Mouse (Mus musculus) cerebellum, adult 18-20 months (tissue): Measurements from ENCODE around the gene Tgfb3.
A peak's percentile ranks its signal among the peaks of the same experiment; 100 is the strongest.

Experiments used
- DNase-seq, 2 experiments: peaks; one replicate each; pipeline ENCODE4 v3.0.0; 2021

Gene Tgfb3

GRCm38 (mm10) chr12:86078553-86079201 lies at the start of gene Tgfb3:
Gene Tgfb3 (minus strand): TSS chr12:86079041.
- peak; percentile 44 to 61 for DNase-seq

- no peak for DNase-seq
Measured at GRCm38 (mm10) chr12:86128122-86128521, 49.3 kb upstream of the Tgfb3 start.

DNA sequence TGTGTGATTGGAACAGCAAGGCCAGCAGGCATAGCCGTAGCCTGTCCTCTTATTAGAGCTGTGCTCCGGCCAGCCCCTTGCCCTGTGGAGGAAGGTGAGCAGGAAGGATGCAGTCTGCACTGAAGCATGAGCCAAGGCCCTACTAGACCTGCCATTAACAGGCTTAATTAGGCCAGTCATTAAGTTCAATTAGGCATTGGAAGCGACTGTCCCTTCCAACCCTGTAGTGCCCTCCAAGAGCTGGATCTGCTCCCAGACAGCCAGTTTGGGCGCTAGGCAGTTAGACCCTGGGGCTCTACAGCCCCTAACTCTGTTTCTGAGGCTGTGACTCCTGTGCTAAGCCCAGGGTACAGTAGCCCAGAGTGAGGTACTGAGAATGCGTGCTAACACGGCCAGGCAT lies 45.2 kb upstream of the Tgfb3 start:
- no peak for DNase-seq

DNA sequence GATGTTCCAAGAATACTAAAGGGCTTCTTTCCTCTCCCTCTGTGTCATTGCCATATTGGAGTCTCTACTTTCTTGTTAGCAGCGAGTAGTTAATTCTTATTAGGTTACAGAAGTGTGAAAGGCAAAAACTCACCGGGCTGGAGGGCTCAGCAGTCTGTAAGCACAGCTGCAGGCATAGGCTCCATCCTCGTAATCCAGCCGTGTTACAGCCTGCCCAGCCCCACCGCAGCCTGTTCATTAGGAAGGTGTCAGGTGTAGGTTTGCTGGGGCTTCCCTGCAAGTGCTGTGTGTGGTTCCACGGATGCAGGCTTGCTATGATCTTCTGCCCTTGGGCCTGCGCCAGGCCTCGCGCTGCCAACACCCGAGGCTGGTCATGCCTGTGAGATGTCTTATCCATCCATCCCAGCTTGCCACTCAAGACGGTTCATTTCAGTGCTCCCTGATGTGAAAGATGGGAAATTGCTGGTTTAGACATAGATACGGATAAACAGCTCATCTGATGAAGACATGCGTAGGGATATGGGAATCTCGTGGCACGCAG lies 37.5 kb upstream of the Tgfb3 start:
- peak in 1 of 2 experiments; percentile 27 for DNase-seq

DNA sequence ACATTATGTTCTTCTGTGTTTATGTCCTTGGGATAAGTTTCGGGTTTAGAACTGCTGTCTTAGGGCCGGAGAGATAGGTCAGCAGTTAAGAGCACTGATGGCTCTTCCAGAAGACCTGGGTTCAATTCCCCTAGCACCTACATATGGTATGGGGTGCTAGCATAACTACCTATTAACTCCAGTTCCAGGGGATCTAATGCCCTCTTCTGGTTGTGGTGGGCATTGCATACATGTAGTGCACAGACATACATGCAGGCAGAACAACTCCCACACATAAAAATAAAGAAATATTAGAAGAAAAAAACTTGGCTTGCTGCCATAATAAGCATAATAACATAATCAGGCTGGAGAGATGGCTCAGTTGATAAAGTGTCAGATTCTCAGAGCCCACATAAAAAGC lies 31.8 kb upstream of the Tgfb3 start:
- no peak for DNase-seq

DNA sequence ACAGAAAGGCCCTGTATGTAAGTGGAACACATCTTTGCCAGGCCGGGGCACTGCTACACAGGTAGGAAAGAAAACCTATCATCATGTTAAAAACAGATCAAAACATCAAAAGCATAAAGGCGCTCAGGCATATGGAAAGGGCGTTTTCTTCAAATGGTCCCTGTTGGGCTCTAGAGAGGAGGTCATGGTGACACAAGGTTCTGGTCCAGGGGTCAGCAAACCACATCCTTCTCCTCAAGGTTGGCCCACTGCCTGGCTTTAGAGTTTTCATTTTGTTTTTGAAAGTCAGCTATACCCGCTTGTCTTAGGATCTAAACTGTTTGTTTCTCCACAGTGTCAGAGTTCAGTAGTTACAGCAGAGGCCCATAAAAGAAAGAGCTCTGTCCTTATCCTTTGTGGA lies 30.7 kb upstream of the Tgfb3 start:
- no peak for DNase-seq

GRCm38 (mm10) chr12:86107645-86108044 lies 28.8 kb upstream of the Tgfb3 start:
- DNase-seq, result no peak

DNA sequence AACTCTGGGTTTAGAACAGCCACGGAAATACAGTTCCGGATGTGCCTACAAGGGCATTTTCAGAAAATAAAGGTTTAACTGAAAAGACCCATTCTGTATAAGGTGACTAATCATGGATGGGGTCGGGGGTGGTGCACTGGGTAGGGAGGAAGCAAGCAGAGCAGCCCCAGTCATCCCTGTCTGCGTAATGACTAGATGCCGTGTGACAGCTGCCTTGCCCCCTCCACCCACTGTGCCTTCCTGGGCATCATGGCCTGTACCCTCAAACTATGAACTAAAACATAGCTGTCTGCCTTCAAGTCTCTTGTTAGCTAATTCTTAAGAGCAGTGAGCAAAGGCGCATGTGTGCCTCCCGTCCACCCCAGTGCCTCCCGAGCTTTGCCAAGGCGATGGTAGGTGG lies 27.2 kb upstream of the Tgfb3 start:
- no peak for DNase-seq

GRCm38 (mm10) chr12:86105546-86105945 lies 26.7 kb upstream of the Tgfb3 start:
- no peak for DNase-seq

GRCm38 (mm10) chr12:86104297-86104696 lies 25.5 kb upstream of the Tgfb3 start:
- no peak for DNase-seq

GRCm38 (mm10) chr12:86103852-86104251 lies 25.0 kb upstream of the Tgfb3 start:
- DNase-seq, result no peak

GRCm38 (mm10) chr12:86103391-86103790 lies 24.6 kb upstream of the Tgfb3 start:
- DNase-seq, result peak in 1 of 2 experiments; percentile 33

DNA sequence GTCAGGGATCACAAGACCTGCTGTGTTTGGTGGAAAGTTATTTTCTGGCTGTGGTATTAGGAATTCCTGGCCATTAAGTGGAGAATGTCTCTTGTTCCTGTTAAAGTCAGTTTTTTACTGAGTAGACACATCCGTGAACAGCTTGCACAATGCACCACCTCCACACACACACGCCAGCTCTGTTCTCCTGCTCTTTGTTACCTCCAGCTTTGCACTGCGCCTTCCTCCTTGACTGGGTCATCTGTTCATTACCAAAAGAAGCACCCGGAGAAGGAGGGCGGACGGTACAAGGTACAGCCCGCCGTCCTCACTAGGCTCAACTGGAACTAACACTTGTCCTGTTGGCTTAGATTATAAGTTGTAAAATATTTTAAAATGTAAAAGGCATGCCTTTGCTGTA lies 23.8 kb upstream of the Tgfb3 start:
- no peak for DNase-seq

DNA sequence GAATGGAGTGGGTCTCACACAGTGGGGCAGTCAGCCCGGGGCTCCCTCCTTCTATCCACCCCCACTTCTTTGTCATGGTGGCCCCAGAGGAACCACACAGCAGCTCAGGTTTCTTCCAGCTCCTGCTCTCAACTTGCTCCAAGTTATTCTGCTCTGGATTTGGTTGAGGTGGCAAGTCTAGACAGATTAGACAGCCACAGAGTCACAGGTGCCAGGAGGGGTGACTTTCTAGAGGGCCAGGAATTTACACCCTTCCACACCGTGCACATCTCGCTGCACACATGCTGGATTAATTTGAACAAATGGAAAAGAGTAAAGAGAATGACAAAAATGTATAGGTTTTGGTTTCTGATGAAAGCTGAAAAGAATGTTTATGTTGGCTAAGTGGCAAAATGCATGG lies 21.9 kb upstream of the Tgfb3 start:
- no peak for DNase-seq

GRCm38 (mm10) chr12:86097781-86098180 lies 18.9 kb upstream of the Tgfb3 start:
- DNase-seq, result no peak

DNA sequence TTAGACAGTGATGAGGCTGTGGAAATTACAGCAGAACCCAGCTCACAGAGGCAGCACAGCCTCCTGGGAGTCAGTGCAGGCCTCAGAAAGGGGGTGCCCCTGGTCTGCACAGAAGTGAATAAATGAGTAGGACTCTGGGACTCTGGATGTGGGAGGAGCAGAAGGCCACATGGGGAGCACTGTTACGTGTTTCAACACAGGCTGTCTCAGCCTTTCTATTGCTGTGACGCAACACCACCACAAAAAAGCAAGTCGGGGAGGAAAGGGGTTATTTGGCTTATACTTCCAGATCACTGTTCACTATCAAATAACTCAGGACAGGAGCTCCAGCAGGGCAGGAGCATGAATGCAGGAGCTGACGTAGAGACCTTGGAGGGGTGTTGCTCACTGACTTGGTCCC lies 17.0 kb upstream of the Tgfb3 start:
- DNase-seq, result no peak

GRCm38 (mm10) chr12:86094075-86094474 lies 15.2 kb upstream of the Tgfb3 start:
- DNase-seq, result no peak

- peak; percentile 66 to 69 for DNase-seq
Measured at GRCm38 (mm10) chr12:86091601-86092132, 12.8 kb upstream of the Tgfb3 start.

- DNase-seq, result no peak
Measured at GRCm38 (mm10) chr12:86090764-86091163, 11.9 kb upstream of the Tgfb3 start.

DNA sequence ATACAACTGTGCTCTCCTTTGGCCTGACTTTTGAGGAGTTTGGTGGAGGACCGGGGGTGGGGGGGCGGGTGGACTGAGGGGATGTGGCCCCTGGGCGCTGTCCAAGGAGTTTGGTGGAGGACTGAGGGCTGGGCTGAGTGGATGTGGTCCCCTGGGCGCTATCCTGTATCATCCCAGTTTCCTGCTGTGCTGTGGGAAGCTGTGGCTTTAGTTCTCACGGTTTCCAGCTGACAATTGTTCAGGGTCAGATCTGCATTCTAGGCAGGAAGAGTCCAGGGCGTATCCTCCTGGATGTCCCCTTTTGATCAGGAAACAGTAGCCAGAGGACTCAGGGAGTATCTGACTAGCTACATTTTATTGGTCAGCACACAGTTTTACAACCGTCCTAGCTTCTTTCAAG lies 9.2 kb upstream of the Tgfb3 start:
- DNase-seq, result no peak

DNA sequence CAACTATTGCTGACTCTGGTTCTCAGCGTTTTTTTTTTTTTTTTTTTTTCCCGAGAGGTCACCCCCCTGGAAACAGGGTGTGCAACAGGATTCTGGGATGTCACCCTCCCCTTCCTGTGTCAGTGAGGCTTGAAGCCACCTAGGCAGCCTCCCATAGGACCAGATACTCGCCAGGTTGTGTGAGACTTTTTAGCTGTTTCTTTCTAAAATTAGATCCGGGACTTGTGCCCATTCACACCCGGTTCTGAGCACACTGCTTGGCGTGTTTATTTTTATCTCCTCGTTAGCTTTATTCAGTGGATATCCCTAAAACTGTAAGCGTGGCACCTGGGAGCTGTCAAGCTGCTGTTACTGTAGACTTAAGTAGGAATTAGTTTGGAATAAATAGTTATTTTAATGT lies 7.7 kb upstream of the Tgfb3 start:
- DNase-seq, result peak; percentile 31 to 43

DNA sequence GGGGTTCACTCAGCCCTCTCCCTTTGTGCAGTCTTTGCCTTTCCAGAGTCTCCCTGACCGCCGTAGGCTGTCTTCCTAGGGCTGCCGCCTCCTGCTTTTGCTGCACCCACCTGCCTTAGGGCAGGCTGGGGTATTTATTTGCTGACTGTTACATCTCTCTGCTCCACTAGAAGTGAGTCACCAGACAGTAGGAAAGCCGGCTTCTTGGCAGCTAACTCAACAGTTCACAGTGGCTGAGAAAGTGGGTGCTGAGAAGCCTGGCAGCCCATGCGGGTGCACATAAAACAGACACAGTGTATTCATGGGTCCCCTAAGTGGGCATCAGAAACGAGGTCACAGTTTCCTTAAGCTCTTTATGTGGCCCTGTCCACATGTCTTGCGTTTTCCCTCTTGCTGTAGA lies 7.0 kb upstream of the Tgfb3 start:
- DNase-seq, result peak in 1 of 2 experiments; percentile 32

DNA sequence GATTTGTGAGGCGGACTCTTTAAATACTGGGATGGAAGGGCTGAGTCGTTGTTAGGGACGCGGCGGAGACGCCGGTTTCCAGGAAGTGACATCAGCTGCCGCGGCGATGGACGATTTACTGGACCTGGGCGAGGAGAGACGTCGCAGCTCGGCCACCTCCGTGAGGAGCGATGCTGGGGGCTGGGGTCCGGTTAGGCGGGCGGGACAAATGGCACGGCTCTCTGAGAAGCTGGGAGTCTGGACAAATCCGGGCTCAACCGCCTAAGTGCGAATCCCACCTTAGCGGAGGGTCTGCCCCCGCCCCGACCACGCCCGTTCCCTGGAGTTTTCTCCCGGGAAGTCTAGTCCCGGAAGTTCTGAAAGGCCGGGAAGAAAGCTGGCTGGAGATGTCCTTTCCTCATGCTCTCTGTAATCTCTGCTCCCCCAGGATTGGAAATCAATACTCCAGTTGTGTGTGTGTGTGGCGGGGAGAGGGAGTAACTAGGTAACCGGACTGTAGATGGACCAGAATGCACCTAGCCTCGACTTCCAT lies 3.7 kb upstream of the Tgfb3 start, which contains the start of gene Ift43:
Gene Ift43 (plus strand): TSS at position 61 of the 532 bp plus-strand sequence.
- peak; percentile 88 to 89 for DNase-seq

DNA sequence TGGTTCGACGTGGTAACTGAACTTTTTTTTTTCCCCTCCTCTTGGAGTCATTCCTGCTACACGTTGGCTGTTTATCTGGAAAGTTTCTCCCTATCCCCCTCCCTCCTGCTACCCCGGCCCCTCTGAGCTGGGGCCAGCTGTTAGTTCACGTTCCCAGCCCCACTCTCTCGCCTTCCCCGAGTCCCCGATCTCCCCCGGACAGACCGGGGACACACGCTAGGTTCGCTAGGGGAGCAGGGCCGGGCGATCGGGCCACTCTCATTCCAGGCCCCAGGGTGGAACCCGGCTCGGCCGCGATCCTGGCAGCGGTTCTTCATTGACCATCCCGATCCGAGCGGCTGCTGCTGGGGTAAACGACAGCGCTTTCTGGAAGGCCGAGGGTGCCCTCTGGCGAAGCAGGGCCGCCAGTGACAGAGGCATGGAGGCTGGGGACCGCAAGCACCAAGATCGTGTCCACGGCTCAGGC lies 394 bp upstream of the Tgfb3 start:
- peak; percentile 95 to 97 for DNase-seq
